Mouse (Mus musculus) small intestine, adult 2 months (tissue): ENCODE results near the gene Tubgcp6.

Source experiments
- CTCF ChIP-seq: fragments of 200-500 bp; IDR thresholded peaks from 2 replicates; pipeline ENCODE4 v1.5.1; 2012; ENCODE audit warnings: low read depth, mild to moderate bottlenecking, control low read depth, inconsistent platforms, low read length, moderate library complexity, mixed read lengths; ENCODE audit not compliant: insufficient replicate concordance, insufficient read length; ENCODE audit errors: extremely low read depth
- POLR2A ChIP-seq: fragments of 200-500 bp; IDR thresholded peaks from 2 replicates; pipeline ENCODE4 v1.6.1; 2012; ENCODE audit warnings: low read depth, mild to moderate bottlenecking, control low read depth, inconsistent platforms, low read length, moderate library complexity

DNA sequence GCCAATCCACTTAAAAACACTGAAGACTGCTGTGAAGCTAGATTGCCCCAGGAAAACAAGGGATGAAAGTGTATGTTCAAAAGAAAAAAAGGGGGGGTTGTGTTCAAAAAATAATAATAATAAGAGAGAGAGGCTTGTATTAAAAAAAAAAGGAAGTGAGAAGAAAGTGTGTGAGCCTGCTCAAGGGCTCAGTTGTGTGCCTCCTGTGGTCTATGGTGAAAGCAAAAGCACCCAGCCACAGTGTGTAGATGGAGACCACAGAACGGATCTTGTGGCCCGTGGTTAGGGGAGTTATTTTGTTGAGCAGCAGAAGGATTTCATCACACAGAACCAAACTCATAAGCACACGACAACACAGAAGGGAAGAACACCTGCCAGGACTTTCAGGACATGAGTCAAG lies 8.4 kb upstream of the Tubgcp6 start:
- TF ChIP-seq POLR2A (no peak), CTCF (no peak)
